Mouse (Mus musculus): ENCODE measurements around the gene Coq3. TPM values are rescaled to one million over a fixed set of nuclear protein-coding genes. Genes with fewer than 3 reads are reported as not detected.

The Coq3 gene
- total RNA-seq, 2 experiments from 2014 or later = 28.4 to 29.0 TPM

Other genes starting within 250 kb of the Coq3 start
- not detected for gene Prdm13, start 193.7 kb upstream of the Coq3 start, total RNA-seq (2021)
- gene Ccnc, start 152.0 kb upstream of the Coq3 start, total RNA-seq (2021) = 10 to 100 TPM; 13.9 to 18.1 TPM
- 10 to 100 TPM; 13.2 to 15.0 TPM for gene Usp45, start 112.5 kb upstream of the Coq3 start, total RNA-seq (2021)
- 10 to 100 TPM; 12.1 to 13.8 TPM for gene Tstd3, start 112.5 kb upstream of the Coq3 start, total RNA-seq (2021)
- gene Pnisr, start 32.1 kb upstream of the Coq3 start, total RNA-seq (2021) = 10 to 100 TPM; 49.0 to 52.2 TPM
- 1 to 10 TPM; 2.3 to 2.5 TPM for gene Faxc, start 51.7 kb downstream of the Coq3 start, total RNA-seq (2021)

Measured in heart, postnatal 10 days (tissue).